Mouse (Mus musculus): ENCODE measurements around the gene Erp29.

DNA sequence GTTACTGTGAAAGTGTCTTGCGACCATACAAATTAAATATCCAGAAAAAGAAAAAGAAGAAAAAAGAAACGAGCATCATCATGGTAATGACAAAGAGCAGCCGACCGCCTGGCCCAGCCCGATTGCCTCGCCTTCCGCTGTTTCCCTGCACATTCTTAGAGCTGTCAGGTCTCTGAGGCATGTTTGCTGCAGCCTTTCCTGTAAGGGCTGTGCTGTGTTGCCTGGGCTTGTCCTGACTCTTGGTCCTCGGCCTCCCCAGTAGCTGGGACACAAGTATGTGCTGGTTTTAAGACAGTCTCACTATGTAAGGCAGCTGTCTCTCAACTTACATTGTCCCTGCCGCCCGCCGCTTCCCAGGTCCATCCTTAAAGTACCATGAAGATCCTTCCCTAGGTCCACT is 13.6 kb downstream of the Erp29 start:
- no peak for TF ChIP-seq POLR2A (IDR thresholded peaks at IDR 0.05; ENCODE audit: low read depth, low read length)
- TF ChIP-seq CTCF (conservative IDR thresholded peaks at IDR 0.05; ENCODE audit: insufficient read depth, insufficient read length, low read depth, low read length): no peak

All from kidney, adult 2 months (tissue).